Mouse (Mus musculus) thymus, postnatal 36 days (tissue): ENCODE results near the gene Npepps.
"Not testable (repeated sequence)": the region's sequence is repeated elsewhere in the genome, so short reads cannot be mapped to it uniquely, and the experiment has no call there.

ENCODE experiments used
- DNase-seq, 2 experiments: peaks; one replicate each; pipeline ENCODE4 v3.0.0; 2022; ENCODE audit warnings: mixed read lengths in 2 of 2

The Npepps gene

DNA sequence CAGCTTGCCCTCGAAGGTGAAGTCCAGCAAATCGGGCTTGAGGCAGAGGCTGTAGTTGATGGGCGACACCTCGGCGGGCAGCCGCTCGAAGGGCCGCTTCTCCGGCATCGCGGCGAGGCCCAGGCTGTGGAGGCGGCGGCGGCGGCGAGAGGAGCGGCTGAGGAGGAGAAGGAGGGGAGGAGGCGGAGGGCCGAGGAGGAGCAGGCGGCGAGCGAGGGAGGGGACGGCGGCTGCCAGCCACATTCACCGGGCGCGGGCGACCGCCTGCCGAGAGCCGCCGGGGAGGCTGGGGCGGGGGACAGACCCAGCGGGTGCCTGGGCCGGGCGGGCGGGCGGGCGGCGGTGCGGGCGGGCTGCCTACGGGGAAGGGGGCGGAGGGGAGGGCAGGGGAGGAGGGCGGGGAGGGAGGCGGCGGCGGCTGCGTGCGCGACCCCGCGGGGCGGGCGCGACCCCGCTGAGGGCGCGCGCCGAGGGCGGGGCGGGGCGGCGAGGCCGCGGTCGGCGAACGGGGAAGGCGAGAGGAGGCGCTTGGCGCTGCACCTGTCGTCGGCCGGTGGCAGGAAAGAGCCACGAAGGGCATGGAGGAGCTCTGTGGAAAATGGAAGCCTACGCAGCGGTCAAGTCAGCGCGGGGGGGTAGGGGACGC is at the start of gene Npepps:
Npepps (minus strand) TSS at position 423 of the 646 bp plus-strand sequence.
- peak; percentile 84 to 88 for DNase-seq

- peak; percentile 36 to 40 for DNase-seq
These were observed 47.7 kb upstream of the Npepps start for GRCm38 (mm10) chr11:97328148-97328547.

GRCm38 (mm10) chr11:97325224-97325623 is 44.8 kb upstream of the Npepps start:
- DNase-seq, result no peak

DNA sequence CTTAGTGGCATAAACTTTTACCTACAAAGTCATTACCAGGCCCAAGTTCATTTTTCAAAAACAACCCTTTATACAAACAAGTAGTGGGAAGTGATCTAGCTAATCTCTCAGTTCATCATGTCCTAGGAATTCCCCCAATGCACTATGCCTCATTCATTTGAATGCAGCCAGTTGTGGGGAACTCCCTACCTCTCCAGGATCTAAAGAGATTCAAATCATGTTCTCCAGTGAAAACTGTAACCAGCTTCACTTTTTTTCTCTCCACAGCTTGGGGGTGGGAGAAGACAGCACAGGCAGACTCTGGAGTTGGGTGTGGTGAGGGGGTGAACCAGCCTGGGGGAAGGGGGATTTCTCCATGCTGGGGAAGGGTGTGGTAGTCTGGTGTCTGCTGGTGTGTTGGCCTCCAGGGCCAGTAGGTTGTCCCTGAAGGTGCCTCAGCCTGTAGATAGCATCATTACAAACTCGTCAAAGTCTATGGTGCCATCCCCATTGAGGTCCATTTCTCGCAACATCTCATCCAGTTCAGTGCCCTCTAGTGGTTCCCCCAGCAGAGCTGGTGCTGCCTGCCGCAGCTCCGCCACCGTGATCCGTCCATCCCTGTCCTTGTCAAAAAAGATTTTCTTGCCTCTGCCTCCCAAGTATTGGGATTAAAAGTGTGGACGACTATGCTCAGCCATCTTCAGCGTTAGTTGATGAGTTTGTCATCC is 41.6 kb upstream of the Npepps start:
- not testable (repeated sequence) for DNase-seq

GRCm38 (mm10) chr11:97321197-97321596 is 40.8 kb upstream of the Npepps start:
- DNase-seq, result no peak

- DNase-seq, result peak; percentile 99
These were observed 35.4 kb upstream of the Npepps start, which contains the start of gene Mrpl45 for GRCm38 (mm10) chr11:97315504-97316503. Mrpl45 (plus strand) TSS chr11:97315716.

GRCm38 (mm10) chr11:97314751-97315503 is 34.5 kb upstream of the Npepps start:
- no peak for DNase-seq

GRCm38 (mm10) chr11:97314110-97314509 is 33.7 kb upstream of the Npepps start:
- DNase-seq, result no peak

DNA sequence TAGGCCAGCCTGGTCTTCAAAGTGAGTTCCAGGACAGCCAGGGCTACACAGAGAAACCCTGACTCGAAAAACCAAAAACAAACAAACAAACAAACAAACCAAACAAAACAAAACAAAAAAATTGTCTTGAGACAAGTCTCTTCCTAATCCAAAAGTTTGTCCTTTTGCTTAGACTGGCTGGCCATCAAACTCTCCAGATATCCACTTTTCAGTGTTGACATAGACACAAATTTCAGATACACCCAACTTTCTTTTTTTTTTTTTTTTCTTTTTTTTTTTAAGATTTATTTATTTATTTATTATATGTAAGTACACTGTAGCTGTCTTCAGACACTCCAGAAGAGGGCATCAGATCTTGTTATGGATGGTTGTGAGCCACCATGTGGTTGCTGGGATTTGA is 32.4 kb upstream of the Npepps start:
- DNase-seq, result not testable (repeated sequence)

GRCm38 (mm10) chr11:97310895-97311631 is 30.6 kb upstream of the Npepps start:
- DNase-seq, result no peak

- peak; percentile 41 to 58 for DNase-seq
These were observed 29.6 kb upstream of the Npepps start for GRCm38 (mm10) chr11:97309911-97310571.

DNA sequence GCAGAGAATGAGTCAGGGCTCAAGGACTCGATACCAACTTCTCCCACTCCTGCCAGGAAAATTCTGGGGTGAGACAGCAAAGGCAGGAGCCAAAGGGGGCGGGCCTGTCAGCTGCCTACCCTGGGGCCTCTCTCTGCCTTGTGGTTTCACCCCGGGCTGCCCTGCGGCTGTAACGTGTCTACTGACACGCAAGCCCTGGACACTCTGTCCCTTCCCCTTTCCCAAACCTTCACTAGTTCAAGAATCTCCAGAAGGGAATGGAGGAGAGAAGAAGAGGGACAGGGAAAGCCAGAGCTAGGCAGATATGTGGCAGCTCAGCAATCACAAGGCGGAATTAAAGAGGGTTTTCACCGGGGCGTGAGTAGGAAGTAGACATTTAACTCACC is 29.0 kb upstream of the Npepps start:
- DNase-seq, result no peak

DNA sequence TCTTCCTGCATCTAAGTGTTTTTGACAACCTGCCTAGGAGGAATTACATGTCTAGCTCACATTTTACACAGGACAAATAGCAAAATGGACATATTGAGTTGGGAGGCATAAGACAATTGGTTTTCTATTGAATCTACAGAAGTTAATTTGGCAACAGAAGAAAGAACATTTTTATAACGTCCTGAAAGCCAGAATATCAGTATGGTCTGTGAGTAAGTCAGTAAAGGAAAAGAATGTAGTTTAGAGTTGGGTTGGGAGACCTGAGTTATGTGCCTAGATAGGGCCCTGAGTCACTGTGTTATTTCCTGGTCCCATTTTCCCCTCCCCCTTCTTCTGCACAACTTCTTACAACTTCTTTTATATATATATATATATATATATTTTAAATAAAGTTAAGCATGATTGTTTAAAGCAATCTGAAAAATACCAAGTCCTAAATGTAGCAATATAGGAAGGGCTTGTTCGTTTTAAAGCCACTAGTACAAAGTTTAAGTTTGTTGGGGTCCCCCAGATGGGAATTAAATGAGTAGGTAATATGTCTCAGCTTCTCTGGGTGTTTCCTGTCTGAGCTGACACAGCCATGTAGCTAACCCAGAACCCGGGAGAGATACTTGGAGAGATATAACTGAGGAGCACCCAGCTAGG is 28.5 kb upstream of the Npepps start:
- no peak for DNase-seq

- no peak for DNase-seq
These were observed 27.0 kb upstream of the Npepps start for GRCm38 (mm10) chr11:97307294-97308069.

DNA sequence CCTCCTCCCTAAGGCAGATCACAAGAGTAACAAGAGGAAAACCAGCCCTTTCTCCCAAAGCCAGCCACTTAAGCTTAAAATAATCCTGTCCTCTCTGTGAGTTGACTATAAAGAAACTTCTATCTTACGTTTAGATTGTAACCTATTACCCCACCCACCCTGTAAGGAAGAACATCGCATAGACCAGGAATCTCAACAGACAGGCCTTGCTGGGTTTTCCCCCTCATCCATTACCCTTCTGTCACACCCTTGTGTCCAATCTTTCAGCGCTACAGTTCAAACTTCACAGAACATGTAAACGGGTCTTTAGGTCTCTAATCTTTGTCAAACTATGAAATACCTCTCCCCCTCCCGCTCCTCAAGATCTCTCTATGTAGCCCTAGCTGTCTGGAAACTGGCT is 24.2 kb upstream of the Npepps start:
- no peak for DNase-seq

DNA sequence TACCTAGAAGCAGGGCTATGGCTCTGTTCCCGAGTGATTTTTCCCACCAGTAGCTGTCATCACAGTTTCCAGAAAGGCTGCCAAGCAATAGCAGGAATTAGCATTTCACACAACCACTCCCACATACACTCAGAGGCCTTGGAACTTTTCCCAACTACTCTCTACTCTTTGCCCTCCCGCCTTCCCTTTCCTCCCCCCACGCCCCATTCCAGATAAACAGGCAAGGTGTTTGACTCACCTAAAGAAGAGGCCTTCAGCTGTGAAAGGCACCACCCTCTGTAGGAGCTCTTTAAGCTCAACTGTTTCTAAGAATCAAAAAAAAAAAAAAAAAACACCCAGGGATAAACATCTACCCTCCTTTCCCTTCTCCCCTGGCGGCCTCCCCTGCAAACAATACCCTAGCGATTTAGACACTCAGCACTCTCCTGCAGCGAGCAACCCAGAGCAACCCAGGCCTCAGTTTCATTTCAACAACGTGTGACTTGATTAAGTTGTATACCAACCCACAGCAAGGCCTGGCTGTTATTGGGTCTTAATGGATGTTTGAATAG is 21.9 kb upstream of the Npepps start:
- no peak for DNase-seq

DNA sequence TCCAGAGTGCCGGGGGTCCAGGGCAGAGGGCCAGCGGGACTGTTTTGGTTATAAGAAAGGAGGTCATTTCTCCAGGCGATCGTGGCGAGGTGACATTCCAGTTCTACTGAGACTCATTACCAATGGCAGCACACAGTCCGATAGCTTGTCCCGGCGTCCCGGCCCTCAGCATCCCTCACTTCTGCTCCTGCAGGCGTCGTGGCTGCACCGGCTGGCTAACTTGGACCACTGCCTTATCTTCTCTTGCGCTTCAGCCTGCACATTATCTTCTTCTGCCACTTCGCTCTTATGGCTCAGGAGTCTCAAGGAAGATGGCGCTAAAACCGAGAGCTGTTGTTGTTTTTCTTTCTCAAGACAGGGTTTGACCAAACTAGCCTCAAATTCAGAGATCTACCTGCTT is 21.0 kb upstream of the Npepps start:
- DNase-seq, result no peak

DNA sequence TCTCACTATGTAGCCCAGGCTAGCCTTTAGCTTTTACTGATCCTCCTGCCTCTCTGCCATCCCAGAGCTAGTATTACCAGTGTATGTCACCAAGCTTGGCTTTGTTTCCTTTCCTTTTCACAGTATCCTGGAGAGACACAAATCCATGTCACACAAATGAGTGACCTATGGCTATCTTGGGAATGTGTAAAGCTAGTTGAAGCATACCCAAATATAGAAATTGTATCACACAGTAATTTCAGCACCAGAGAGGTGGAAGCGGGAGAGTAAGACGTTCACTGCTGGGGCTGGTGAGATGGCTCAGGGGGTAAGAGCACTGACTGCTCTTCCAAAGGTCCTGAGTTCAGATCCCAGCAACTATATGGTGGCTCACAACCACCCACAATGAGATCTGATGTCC is 19.5 kb upstream of the Npepps start:
- DNase-seq, result no peak

GRCm38 (mm10) chr11:97296542-97296941 is 16.1 kb upstream of the Npepps start:
- no peak for DNase-seq
